Comparison of ENCODE assay signal across 29 mouse cellular contexts in the genomic region with DNA sequence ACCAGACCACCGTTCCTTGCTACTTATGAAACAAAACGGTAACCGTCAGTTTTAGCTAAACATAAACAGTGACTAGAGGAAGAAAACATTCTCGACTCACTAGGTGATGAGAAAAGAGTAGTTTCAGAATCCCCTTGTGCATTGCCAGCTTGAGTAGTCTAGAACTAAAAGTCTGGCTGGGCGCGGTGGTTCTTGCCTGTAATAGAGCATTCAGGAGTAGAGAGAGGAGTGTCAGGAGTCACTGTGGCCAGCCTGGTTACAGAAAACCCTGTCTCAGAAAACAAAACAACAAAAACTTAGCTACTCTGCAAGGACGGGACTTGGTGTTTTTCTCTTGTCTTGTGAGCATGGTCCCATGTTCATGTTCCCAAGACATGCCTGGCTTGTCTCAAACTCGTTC. TPM values are rescaled to one million over a fixed set of nuclear protein-coding genes. Genes with fewer than 3 reads are reported as not detected.
DNase-seq lines count a peak whose midpoint lies in the region; ATAC-seq lines count a peak whose summit lies in the region.
"Had no signal": no experiment of that assay in that cellular context is flagged by ENCODE, and none has a peak within 500 bp of the region (broad histone marks: within the 10 kb centered on the region; RNA-seq: fewer than 3 reads in every experiment).

No protein-coding gene starts in this region.

- peaks cover 98% of the 10 kb centered on the region for H3K79me2 ChIP-seq in macrophage (ENCODE audit: inconsistent target)

- no peaks in the 10 kb centered on the region for H3K9me3 ChIP-seq in heart, embryonic 16.5 days (replicated peaks; ENCODE audit: control insufficient read depth, low read length)
- H3K9me3 ChIP-seq: embryonic facial prominence, embryonic 10.5 days; embryonic facial prominence, embryonic 15.5 days; forebrain, embryonic 12.5 days; intestine, embryonic 15.5 days; liver, embryonic 12.5 days; neural tube, embryonic 15.5 days had no signal

- no peak for DNase-seq in frontal cortex, postnatal 14 days (ENCODE audit: low spot score in 2 of 2)
- DNase-seq in heart, postnatal 14 days = no peak
- DNase-seq in A20 (ENCODE audit: low read depth, low spot score) = peak; percentile 74
- DNase-seq in cerebellum, adult 8-10 months = no peak
- DNase-seq: adrenal gland, postnatal 10 days; cerebellum, adult 11 months; cerebellum, postnatal 10 days; gastrocnemius, postnatal 25 days; heart, adult 18-20 months; heart, postnatal 10 days; kidney, adult 2 months; kidney, postnatal 36 days; layer of hippocampus, postnatal 36 days; lung, adult 18-20 months; lung, postnatal 4 days; midbrain, embryonic 14.5 days; retina, postnatal 1 day had no signal

- 0 out of 2 replicates have a peak, but pooled peaks have one; percentile 1 for ATAC-seq in frontal cortex, adult (ENCODE audit: low TSS enrichment)
- ATAC-seq in heart, embryonic 16.5 days (replicated peaks; ENCODE audit: extremely low read depth, insufficient read depth, low FRiP score) = no peak
- ATAC-seq: hindbrain, embryonic 16.5 days; intestine, embryonic 15.5 days; liver, embryonic 12.5 days; lung, postnatal 0 days; Patski had no signal

- H3K27me3 ChIP-seq in heart, embryonic 16.5 days (ENCODE audit: control insufficient read depth, insufficient read depth, low read length) = no peaks in the 10 kb centered on the region
- H3K27me3 ChIP-seq: embryonic facial prominence, embryonic 15.5 days; forebrain, embryonic 12.5 days; intestine, embryonic 15.5 days; liver, embryonic 12.5 days; neural tube, embryonic 15.5 days; Patski had no signal

- peak overlapping the region; percentile 39 for H3K27ac ChIP-seq in heart, embryonic 16.5 days (ENCODE audit: low read length)
- H3K27ac ChIP-seq in macrophage = peak overlapping the region; percentile 19; the same call in 1 of the 2 replicates
- H3K27ac ChIP-seq: embryonic facial prominence, embryonic 10.5 days; embryonic facial prominence, embryonic 15.5 days; forebrain, embryonic 12.5 days; intestine, embryonic 15.5 days; liver, embryonic 12.5 days; neural tube, embryonic 15.5 days had no signal

- no peak overlapping the region for H3K4me3 ChIP-seq in heart, embryonic 16.5 days (ENCODE audit: low read length)
- no peak overlapping the region for H3K4me3 ChIP-seq in macrophage (ENCODE audit: inconsistent target)
- H3K4me3 ChIP-seq: embryonic facial prominence, embryonic 10.5 days; embryonic facial prominence, embryonic 15.5 days; forebrain, embryonic 12.5 days; intestine, embryonic 15.5 days; liver, embryonic 12.5 days; neural tube, embryonic 15.5 days had no signal

- no peak overlapping the region for H3K4me2 ChIP-seq in heart, embryonic 16.5 days (ENCODE audit: low read depth, low read length)
- H3K4me2 ChIP-seq: embryonic facial prominence, embryonic 15.5 days; forebrain, embryonic 12.5 days; intestine, embryonic 15.5 days; liver, embryonic 12.5 days; neural tube, embryonic 15.5 days had no signal

- H3K36me3 ChIP-seq in heart, embryonic 16.5 days (ENCODE audit: control insufficient read depth, insufficient read depth) = no peaks in the 10 kb centered on the region
- peaks cover 3% of the 10 kb centered on the region; the same call in 1 of the 2 replicates for H3K36me3 ChIP-seq in macrophage (ENCODE audit: inconsistent target)
- H3K36me3 ChIP-seq: embryonic facial prominence, embryonic 10.5 days; embryonic facial prominence, embryonic 15.5 days; forebrain, embryonic 12.5 days; intestine, embryonic 15.5 days; liver, embryonic 12.5 days; neural tube, embryonic 15.5 days had no signal

- H3K4me1 ChIP-seq in heart, embryonic 16.5 days (ENCODE audit: control insufficient read depth, insufficient read depth, low read length) = peaks cover 62% of the 10 kb centered on the region
- H3K4me1 ChIP-seq: embryonic facial prominence, embryonic 15.5 days; intestine, embryonic 15.5 days; neural tube, embryonic 15.5 days had no signal

- H3K9ac ChIP-seq in heart, embryonic 16.5 days (ENCODE audit: low read length) = no peak overlapping the region; the same call in 1 of the 2 replicates
- H3K9ac ChIP-seq: embryonic facial prominence, embryonic 15.5 days; forebrain, embryonic 12.5 days; intestine, embryonic 15.5 days; liver, embryonic 12.5 days; neural tube, embryonic 15.5 days had no signal

- intact Hi-C loops in heart, postnatal 14 days (cut with DNase I) = no loop called here

- 64% methylated on average over 8 of the region's 8 CpGs for WGBS in heart, embryonic 16.5 days
- WGBS in macrophage (ENCODE audit: missing documents) = 62% methylated on average over 8 of the region's 8 CpGs

RNA-seq across cellular contexts. Expression of a gene that starts 12.8 kb away (rescaled TPM):
- polyA plus RNA-seq in heart, embryonic 16.5 days (2015; fragmentation: Nextera tagmentation; extraction: Ambion mirVana) = 28.8 and 30.2 TPM in 2 replicates
- 10 to 100 TPM; 68.2 to 78.9 TPM for total RNA-seq in heart, postnatal 14 days (2021)
- 1,000 to 10,000 TPM in 13 of 26 experiments, 100 to 1,000 TPM in 13; 377 to 2,472 (median 952) TPM for total RNA-seq in macrophage (2018; cell fraction: chromatin; rRNA removed)
- total RNA-seq in macrophage (2018; cell fraction: cytosol; rRNA removed) = 100 to 1,000 TPM; 337 to 883 (median 545) TPM
- 1,000 to 10,000 TPM in 9 of 26 experiments, 100 to 1,000 TPM in 17; 456 to 1,463 (median 788) TPM for total RNA-seq in macrophage (2018; cell fraction: nucleus; rRNA removed)
- 244 to 329 TPM (median 315 TPM) in 3 replicates for polyA plus RNA-seq in macrophage (2018)
